9 mouse cellular contexts compared by ENCODE assay signal in the genomic region with DNA sequence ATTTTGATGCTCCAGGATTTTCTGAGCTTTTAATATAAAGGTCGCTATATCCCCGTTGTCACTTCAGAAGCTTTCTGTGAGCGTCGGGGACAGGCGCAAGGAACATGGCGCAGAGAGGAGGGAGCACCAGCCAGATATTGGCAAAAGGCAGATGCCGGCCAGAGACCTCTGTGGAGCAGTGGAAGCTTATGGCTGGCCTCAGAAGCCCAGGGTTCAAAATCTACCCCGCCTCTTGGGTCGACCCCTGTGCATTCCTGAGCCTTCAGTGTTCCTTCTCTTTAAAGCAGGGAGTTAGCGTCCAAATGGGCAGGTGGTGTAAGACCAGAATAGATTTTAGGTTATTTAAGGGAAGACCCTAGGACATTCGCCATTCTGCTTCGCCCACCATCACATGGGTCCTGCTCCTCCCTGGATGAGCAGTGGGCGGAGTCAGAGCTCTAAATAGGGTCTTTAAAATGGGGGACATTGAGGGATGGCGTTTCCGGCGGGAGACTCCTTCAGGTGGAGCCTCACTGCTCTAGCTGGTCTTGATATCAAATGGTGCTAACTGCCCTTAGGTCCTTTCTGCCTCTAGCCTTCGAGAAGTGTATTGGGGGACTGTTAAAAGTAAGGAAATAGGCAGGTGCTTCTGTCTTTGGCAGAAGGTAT. TPM values are rescaled to one million over a fixed set of nuclear protein-coding genes. Genes with fewer than 3 reads are reported as not detected.
DNase-seq lines count a peak whose midpoint lies in the region; ATAC-seq and TF ChIP-seq lines count a peak whose summit lies in the region.
"Had no signal": no experiment of that assay in that cellular context is flagged by ENCODE, and none has a peak within 500 bp of the region (broad histone marks: within the 10 kb centered on the region; RNA-seq: fewer than 3 reads in every experiment).

No protein-coding gene starts in this region.

- peaks cover 63% of the 10 kb centered on the region for H3K4me1 ChIP-seq in cerebellum, adult 2 months (ENCODE audit: control insufficient read depth, insufficient read depth, low read length)
- peaks cover 9% of the 10 kb centered on the region for H3K4me1 ChIP-seq in lung, embryonic 15.5 days
- no peaks in the 10 kb centered on the region for H3K4me1 ChIP-seq in lung, adult 2 months (ENCODE audit: control insufficient read depth, insufficient read depth, low read length)
- H3K4me1 ChIP-seq in intestine, embryonic 15.5 days (replicated peaks), result 0 out of 2 replicates have a peak, but pooled peaks cover 6% of the 10 kb centered on the region
- H3K4me1 ChIP-seq in olfactory bulb, adult 2 months (ENCODE audit: control insufficient read depth, insufficient read depth, low read length), result peaks cover 41% of the 10 kb centered on the region

- H3K9ac ChIP-seq in lung, embryonic 15.5 days, result no peak overlapping the region
- H3K9ac ChIP-seq in intestine, embryonic 15.5 days, result no peak overlapping the region

- peak overlapping the region; percentile 41 for H3K27ac ChIP-seq in cerebellum, adult 2 months (ENCODE audit: insufficient read depth, low read length)
- H3K27ac ChIP-seq in lung, embryonic 15.5 days, result no peak overlapping the region
- no peak overlapping the region for H3K27ac ChIP-seq in intestine, embryonic 15.5 days
- no peak overlapping the region for H3K27ac ChIP-seq in olfactory bulb, adult 2 months (ENCODE audit: insufficient read depth, low read depth, low read length)

- no peaks in the 10 kb centered on the region for H3K9me3 ChIP-seq in lung, embryonic 15.5 days
- H3K9me3 ChIP-seq in intestine, embryonic 15.5 days, result no peaks in the 10 kb centered on the region

- peak overlapping the region; percentile 59 for H3K4me2 ChIP-seq in lung, embryonic 15.5 days
- peak overlapping the region; percentile 63 for H3K4me2 ChIP-seq in intestine, embryonic 15.5 days (replicated peaks)

- H3K27me3 ChIP-seq in cerebellum, adult 2 months (ENCODE audit: control insufficient read depth, insufficient read depth, low read length), result no peaks in the 10 kb centered on the region
- H3K27me3 ChIP-seq in lung, embryonic 15.5 days, result peaks cover 32% of the 10 kb centered on the region
- peaks cover 16% of the 10 kb centered on the region for H3K27me3 ChIP-seq in intestine, embryonic 15.5 days (replicated peaks)

- H3K4me3 ChIP-seq in cerebellum, adult 2 months (replicated peaks; ENCODE audit: insufficient read depth, low read depth, low read length), result peak overlapping the region; percentile 32
- H3K4me3 ChIP-seq in lung, embryonic 15.5 days, result peak overlapping the region; percentile 25
- H3K4me3 ChIP-seq in lung, adult 2 months (replicated peaks; ENCODE audit: extremely low read depth, low read depth, low read length), result no peak overlapping the region
- H3K4me3 ChIP-seq in intestine, embryonic 15.5 days (replicated peaks), result peak overlapping the region; percentile 24
- peak overlapping the region; percentile 43 for H3K4me3 ChIP-seq in olfactory bulb, adult 2 months (ENCODE audit: insufficient read depth, low read depth, low read length)

- DNase-seq in cerebellum, adult 2 months, result no peak
- DNase-seq in cerebellum, adult 8-10 months, result no peak
- no peak for DNase-seq in lung, adult 2 months
- DNase-seq in B cell, adult 2 months, result no peak
- DNase-seq in left cerebral cortex, postnatal 36 days (ENCODE audit: low spot score in 2 of 2), result no peak

- TF ChIP-seq POLR2A in cerebellum, adult 2 months (IDR thresholded peaks at IDR 0.05; ENCODE audit: borderline replicate concordance, insufficient read depth, low read length), result no peak
- no peak for TF ChIP-seq POLR2A in lung, adult 2 months (IDR thresholded peaks at IDR 0.05; ENCODE audit: borderline replicate concordance, extremely low read depth, low read depth, low read length)
- no peak for TF ChIP-seq POLR2A in olfactory bulb, adult 2 months (IDR thresholded peaks at IDR 0.05; ENCODE audit: insufficient read depth, low read depth, low read length)

- no peak for ATAC-seq in lung, embryonic 15.5 days (ENCODE audit: borderline replicate concordance, extremely low read depth, low FRiP score, low TSS enrichment)
- no peak for ATAC-seq in intestine, embryonic 15.5 days

- intact Hi-C loops in left cerebral cortex, postnatal 36 days (cut with DNase I), result no loop called here

- no peaks in the 10 kb centered on the region for H3K36me3 ChIP-seq in lung, embryonic 15.5 days
- no peaks in the 10 kb centered on the region for H3K36me3 ChIP-seq in intestine, embryonic 15.5 days

- TF ChIP-seq CTCF in cerebellum, adult 2 months (IDR thresholded peaks at IDR 0.05; ENCODE audit: borderline replicate concordance, insufficient read depth, low read depth, low read length), result no peak
- TF ChIP-seq CTCF in lung, adult 2 months (IDR thresholded peaks at IDR 0.05; ENCODE audit: insufficient read depth, low read length), result no peak
- no peak for TF ChIP-seq CTCF in olfactory bulb, adult 2 months (IDR thresholded peaks at IDR 0.05; ENCODE audit: insufficient read depth, low read depth, low read length)

- WGBS in cerebellum, adult 2 months, result 12% methylated on average over 17 of the region's 17 CpGs
- WGBS in lung, embryonic 15.5 days, result 6% methylated on average over 17 of the region's 17 CpGs
- 12% methylated on average over 17 of the region's 17 CpGs for WGBS in lung, adult 2 months
- WGBS in intestine, embryonic 15.5 days, result 8% methylated on average over 17 of the region's 17 CpGs
- WGBS in olfactory bulb, adult 2 months, result 18% methylated on average over 17 of the region's 17 CpGs

RNA-seq across cellular contexts. Expression of a gene that starts 25.7 kb away (rescaled TPM):
- polyA plus RNA-seq in cerebellum, adult 2 months (2012; rRNA removed), result 63.0 and 63.4 TPM in 2 replicates
- not detected in 2 replicates for polyA plus RNA-seq in lung, embryonic 15.5 days (2015; fragmentation: Nextera tagmentation; extraction: Ambion mirVana)
- polyA plus RNA-seq in lung, adult 2 months (2012; rRNA removed), result not detected in 2 replicates
- 0.09 TPM in 2 replicates for polyA plus RNA-seq in intestine, embryonic 15.5 days (2015; fragmentation: Nextera tagmentation; extraction: Ambion mirVana)
- polyA plus RNA-seq in olfactory bulb, adult 2 months (2012; ENCODE audit: insufficient read depth, insufficient read length, low replicate concordance, missing spikeins), result not detected in 2 replicates
- total RNA-seq in left cerebral cortex, postnatal 36 days (2021), result 10 to 100 TPM; 29.9 to 31.5 TPM

RNA-seq across cellular contexts. Expression of a gene that starts 27.7 kb away (rescaled TPM):
- polyA plus RNA-seq in cerebellum, adult 2 months (2012; rRNA removed), result not detected in 2 replicates
- polyA plus RNA-seq in lung, embryonic 15.5 days (2015; fragmentation: Nextera tagmentation; extraction: Ambion mirVana), result not detected in 2 replicates
- polyA plus RNA-seq in lung, adult 2 months (2012; rRNA removed), result 0.05 TPM in 1 of 2 replicates, not detected in the other
- polyA plus RNA-seq in intestine, embryonic 15.5 days (2015; fragmentation: Nextera tagmentation; extraction: Ambion mirVana), result not detected in 2 replicates
- polyA plus RNA-seq in olfactory bulb, adult 2 months (2012; ENCODE audit: insufficient read depth, insufficient read length, low replicate concordance, missing spikeins), result not detected in 2 replicates
- not detected for total RNA-seq in left cerebral cortex, postnatal 36 days (2021)
- total RNA-seq: adrenal gland, postnatal 4 days had no signal
